Mouse (Mus musculus): ENCODE measurements around the gene Pga5. TPM values are rescaled to one million over a fixed set of nuclear protein-coding genes. Genes with fewer than 3 reads are reported as not detected.

The Pga5 gene
- polyA plus RNA-seq, 1 experiment = not detected

DNA sequence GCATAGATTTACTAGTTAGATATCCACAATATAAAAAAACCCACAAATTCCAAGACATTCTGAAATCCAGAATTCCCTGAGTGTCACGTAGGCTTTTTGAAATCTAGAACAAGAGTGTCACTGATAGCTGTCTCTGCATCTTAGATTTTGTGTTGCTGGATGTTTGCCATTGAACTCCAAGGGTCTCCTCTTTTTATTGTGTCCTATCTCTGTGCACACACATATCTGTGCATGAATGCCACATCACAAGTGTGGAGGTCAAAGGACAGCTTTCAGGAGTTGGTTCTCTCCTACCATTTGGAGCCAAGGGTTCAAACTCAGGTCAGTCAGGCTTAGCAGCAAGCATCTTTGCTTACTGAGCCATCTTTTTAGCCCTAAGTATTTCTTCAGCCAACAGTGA, 30.0 kb upstream of the Pga5 start:
- TF ChIP-seq POLR2A (IDR thresholded peaks at IDR 0.05; ENCODE audit: insufficient read depth, low read depth, low read length) (no peak), CTCF (IDR thresholded peaks at IDR 0.05; ENCODE audit: insufficient read depth, low read depth, low read length) (no peak)
- 98% methylated on average over 1 of the region's 1 CpGs for WGBS

DNA sequence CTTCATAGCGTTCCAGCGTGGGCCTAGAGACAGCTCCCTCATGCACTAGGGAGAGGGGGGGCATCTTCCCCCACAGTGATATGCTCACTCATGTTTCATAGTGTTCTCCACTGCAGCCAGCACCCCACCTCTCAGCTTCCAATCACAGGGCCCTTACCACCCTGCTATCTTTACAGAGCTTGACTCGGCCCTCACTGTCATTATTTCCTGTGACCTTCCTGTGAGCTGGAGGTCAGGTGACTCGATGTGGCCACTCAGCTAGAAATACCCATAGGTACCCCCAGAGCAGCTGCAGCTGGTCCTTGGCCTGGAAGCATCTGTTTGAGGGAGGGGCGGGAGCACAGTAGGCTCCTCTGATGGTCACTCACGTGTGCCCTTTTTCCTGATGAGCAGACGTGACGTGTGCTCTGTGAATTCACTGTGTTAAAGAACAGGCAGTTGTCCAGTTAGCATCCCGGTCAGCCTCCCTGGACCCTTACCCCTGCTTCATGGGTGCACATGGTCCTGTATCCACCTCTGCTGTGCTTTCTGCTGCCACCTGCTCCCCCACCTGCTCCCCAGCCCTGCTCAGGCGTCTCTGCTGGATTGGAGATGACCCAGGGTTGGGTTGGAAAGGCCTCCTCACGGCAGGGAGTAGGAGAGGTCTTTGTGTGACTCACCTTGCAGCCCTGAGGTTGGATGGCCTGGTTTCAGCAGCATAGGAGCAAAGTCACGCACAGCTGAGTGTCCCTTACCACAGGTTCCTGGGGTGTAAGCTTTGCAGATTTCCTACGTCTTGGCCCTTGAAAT, 29.4 kb upstream of the Pga5 start:
- no peak overlapping the region for H3K27ac ChIP-seq (ENCODE audit: insufficient read depth, low read depth, low read length)
- TF ChIP-seq POLR2A (IDR thresholded peaks at IDR 0.05; ENCODE audit: insufficient read depth, low read depth, low read length) (no peak), CTCF (IDR thresholded peaks at IDR 0.05; ENCODE audit: insufficient read depth, low read depth, low read length) (no peak)
- H3K4me1 ChIP-seq (ENCODE audit: control insufficient read depth, insufficient read depth, low read length) = peaks cover 25% of the 10 kb centered on the region
- WGBS = 82% methylated on average over 13 of the region's 13 CpGs
- no peak overlapping the region for H3K4me3 ChIP-seq (ENCODE audit: insufficient read depth, low read depth, low read length)

More for the DNA sequence above, 30.0 kb upstream of the Pga5 start:
- Histone ChIP-seq H3K27ac (ENCODE audit: insufficient read depth, low read depth, low read length) (no peak overlapping the region), H3K4me3 (ENCODE audit: insufficient read depth, low read depth, low read length) (no peak overlapping the region), H3K4me1 (ENCODE audit: control insufficient read depth, insufficient read depth, low read length) (peaks cover 25% of the 10 kb centered on the region)

DNA sequence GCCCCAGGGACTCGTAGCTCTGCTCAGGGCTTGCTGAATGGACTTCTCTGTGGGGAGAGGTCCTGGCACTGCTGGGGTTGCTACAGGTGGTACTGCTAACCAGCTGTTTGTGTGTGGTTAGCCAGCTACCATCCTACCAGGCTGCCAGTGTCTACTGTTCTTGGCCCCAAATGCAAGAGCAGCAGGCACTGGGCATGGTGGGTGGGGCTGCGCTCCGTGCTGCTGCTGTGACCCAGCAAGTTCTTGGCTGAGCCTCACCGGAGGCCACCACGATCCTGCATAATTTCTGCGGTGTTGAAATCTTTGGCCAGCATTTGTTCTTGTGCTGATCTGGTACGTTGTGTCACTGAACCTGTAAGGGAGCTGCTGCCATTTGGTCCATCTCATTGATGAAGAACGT, 25.6 kb upstream of the Pga5 start:
- TF ChIP-seq CTCF (IDR thresholded peaks at IDR 0.05; ENCODE audit: insufficient read depth, low read depth, low read length) = no peak
- TF ChIP-seq POLR2A (IDR thresholded peaks at IDR 0.05; ENCODE audit: insufficient read depth, low read depth, low read length) = no peak
- Histone ChIP-seq H3K4me1 (ENCODE audit: control insufficient read depth, insufficient read depth, low read length) (peaks cover 30% of the 10 kb centered on the region), H3K27ac (ENCODE audit: insufficient read depth, low read depth, low read length) (no peak overlapping the region), H3K4me3 (ENCODE audit: insufficient read depth, low read depth, low read length) (no peak overlapping the region)
- 62% methylated on average over 8 of the region's 8 CpGs for WGBS

DNA sequence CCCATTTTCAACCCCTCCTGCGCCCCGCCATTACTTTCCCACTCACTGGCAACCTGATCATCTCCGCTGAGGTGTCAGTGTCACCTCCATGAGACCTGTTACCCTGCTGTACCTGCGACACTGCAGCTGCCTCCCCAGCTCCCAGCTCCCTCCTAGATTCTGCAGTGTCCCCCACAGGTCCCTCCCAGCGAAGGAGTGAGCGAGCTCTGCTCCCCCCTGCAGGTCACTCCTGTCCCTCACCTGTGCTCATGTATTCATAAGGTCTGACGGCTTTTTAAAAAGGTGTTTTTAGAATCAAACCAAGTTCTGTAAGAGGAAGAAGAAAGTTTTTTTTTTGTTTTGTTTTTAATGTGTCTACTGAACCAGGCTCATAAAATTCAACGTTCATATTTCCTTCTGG, 24.3 kb upstream of the Pga5 start:
- no peak for TF ChIP-seq POLR2A (IDR thresholded peaks at IDR 0.05; ENCODE audit: insufficient read depth, low read depth, low read length)
- TF ChIP-seq CTCF (IDR thresholded peaks at IDR 0.05; ENCODE audit: insufficient read depth, low read depth, low read length) = no peak
- no peak overlapping the region for H3K4me3 ChIP-seq (ENCODE audit: insufficient read depth, low read depth, low read length)
- no peak overlapping the region for H3K27ac ChIP-seq (ENCODE audit: insufficient read depth, low read depth, low read length)
- 89% methylated on average over 8 of the region's 8 CpGs for WGBS
- peaks cover 32% of the 10 kb centered on the region for H3K4me1 ChIP-seq (ENCODE audit: control insufficient read depth, insufficient read depth, low read length)

DNA sequence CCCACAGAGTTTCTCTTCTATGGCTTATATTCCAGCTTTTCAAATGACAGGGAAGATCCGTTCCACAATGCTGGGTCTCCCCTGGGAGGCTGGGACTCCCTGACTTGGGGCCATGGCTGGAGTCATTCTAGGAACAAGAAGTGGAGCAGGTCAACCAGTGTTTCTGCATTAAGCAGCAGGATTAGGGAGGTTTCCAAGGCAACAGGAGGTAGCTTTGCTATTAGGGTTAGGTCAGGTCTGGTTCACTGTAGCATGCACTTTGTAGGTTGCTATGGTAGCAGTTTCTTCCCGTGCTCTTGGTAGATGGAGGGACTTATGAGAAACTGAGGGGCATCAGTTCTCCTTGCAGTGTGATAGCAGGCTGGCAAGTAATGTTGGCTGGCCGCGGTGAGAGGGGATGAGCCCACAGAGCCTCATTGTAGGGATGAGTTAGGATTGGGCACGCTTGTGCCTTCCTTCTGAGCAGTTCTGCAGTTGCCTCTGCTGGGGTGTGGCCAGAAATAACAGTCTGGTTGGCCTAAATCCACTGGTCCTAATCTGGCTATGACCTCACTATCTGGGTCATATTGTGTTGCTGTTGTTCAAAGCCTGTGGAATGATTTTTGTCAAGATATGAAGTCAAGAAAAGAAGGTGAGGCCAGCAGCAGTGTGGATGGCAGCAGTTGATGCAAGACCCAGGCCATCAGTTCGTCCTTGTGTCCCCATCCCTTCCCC, 23.3 kb upstream of the Pga5 start:
- WGBS = 59% methylated on average over 6 of the region's 6 CpGs
- peaks cover 32% of the 10 kb centered on the region for H3K4me1 ChIP-seq (ENCODE audit: control insufficient read depth, insufficient read depth, low read length)
- no peak overlapping the region for H3K4me3 ChIP-seq (ENCODE audit: insufficient read depth, low read depth, low read length)
- TF ChIP-seq POLR2A (IDR thresholded peaks at IDR 0.05; ENCODE audit: insufficient read depth, low read depth, low read length) = no peak
- TF ChIP-seq CTCF (IDR thresholded peaks at IDR 0.05; ENCODE audit: insufficient read depth, low read depth, low read length) = no peak
- H3K27ac ChIP-seq (ENCODE audit: insufficient read depth, low read depth, low read length) = no peak overlapping the region

DNA sequence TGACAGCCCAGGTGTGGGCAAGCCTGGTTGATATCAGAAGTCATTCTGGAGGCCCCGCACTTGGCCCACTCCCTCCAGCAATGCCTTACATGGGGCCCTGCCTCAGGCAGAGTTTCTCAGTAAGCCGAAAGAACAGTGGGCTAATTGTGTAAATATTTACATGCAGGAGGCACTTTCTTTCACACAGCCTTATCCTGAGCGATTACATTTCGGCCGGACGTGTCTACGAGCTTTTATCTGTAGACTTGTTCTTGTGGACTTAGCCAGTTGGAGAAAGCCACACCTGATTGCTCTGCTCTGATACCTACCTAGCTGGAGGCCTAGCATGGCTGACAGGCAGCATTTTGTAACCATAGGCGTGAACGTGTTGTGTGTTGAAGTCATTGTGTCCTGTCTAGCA, 22.0 kb upstream of the Pga5 start:
- TF ChIP-seq CTCF (IDR thresholded peaks at IDR 0.05; ENCODE audit: insufficient read depth, low read depth, low read length) (no peak), POLR2A (IDR thresholded peaks at IDR 0.05; ENCODE audit: insufficient read depth, low read depth, low read length) (no peak)
- no peak overlapping the region for H3K4me3 ChIP-seq (ENCODE audit: insufficient read depth, low read depth, low read length)
- 56% methylated on average over 9 of the region's 9 CpGs for WGBS
- H3K27ac ChIP-seq (ENCODE audit: insufficient read depth, low read depth, low read length) = no peak overlapping the region
- H3K4me1 ChIP-seq (ENCODE audit: control insufficient read depth, insufficient read depth, low read length) = peaks cover 29% of the 10 kb centered on the region

DNA sequence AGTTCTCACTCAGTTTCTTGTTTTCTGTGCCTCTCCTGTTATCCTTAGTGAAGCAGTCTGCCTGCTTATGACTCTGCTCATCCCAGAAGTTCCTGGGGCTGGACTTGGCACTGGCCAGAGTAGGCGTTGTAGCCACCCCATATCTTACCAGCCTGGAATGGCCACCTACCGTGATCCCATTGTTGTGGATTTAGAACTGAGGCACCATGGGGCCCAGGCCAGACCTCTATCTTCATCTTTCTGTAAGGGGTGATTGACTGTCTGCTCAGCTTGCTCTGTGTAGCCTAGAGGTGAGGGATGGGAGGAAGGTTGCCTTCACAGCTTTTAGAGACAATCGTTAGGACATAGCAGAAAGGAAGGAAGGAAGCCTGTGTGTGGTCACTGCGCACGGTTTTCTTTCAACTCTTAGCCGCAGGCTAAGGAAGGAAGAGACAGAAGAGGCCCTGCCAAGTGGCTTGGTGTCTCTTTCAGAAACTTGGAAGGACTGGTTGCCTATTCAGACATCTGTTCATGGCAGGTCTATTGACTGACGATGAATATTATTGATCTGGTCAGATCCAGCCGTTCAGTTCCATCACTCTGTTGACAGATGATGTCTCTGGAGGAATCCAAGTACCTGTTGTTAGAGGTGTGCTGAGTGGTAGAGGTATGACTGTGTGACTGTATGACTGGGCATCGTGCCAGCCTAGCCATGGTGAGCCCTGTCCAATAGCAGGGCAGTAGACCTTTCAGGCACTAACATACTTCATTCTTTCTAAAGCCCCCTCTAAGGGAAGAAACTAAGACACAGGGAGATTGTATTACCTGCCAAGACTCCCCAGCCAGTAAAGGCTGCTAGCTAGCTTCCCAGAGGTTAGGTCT, 20.5 kb upstream of the Pga5 start:
- TF ChIP-seq POLR2A (IDR thresholded peaks at IDR 0.05; ENCODE audit: insufficient read depth, low read depth, low read length) = no peak
- TF ChIP-seq CTCF (IDR thresholded peaks at IDR 0.05; ENCODE audit: insufficient read depth, low read depth, low read length) = no peak
- Histone ChIP-seq H3K4me3 (ENCODE audit: insufficient read depth, low read depth, low read length) (no peak overlapping the region), H3K4me1 (ENCODE audit: control insufficient read depth, insufficient read depth, low read length) (peaks cover 27% of the 10 kb centered on the region), H3K27ac (ENCODE audit: insufficient read depth, low read depth, low read length) (no peak overlapping the region)
- 76% methylated on average over 9 of the region's 9 CpGs for WGBS

DNA sequence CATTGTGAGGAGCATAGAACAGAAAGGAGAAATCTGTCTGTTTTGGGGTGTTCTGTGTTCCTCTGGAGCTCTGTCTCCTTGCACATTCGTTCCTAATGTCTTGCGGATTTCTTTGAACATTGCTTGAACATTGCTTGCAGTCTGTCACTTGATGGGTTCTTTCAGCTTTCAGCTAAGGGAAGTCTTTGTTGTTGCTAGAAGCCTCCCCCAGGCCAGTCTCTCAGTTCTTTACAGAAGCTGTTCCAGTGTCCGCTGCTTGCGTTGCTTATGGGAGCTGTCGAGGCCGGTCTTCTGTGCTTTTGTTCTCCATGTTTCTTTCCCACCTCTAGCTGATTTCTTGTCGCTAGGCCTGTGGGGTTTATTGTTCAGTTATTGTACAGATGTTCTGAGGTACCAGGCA, 17.9 kb upstream of the Pga5 start:
- no peak for TF ChIP-seq POLR2A (IDR thresholded peaks at IDR 0.05; ENCODE audit: insufficient read depth, low read depth, low read length)
- no peak for TF ChIP-seq CTCF (IDR thresholded peaks at IDR 0.05; ENCODE audit: insufficient read depth, low read depth, low read length)
- no peak overlapping the region for H3K27ac ChIP-seq (ENCODE audit: insufficient read depth, low read depth, low read length)
- 40% methylated on average over 7 of the region's 7 CpGs for WGBS
- H3K4me1 ChIP-seq (ENCODE audit: control insufficient read depth, insufficient read depth, low read length) = peaks cover 11% of the 10 kb centered on the region
- H3K4me3 ChIP-seq (ENCODE audit: insufficient read depth, low read depth, low read length) = no peak overlapping the region
